Mouse (Mus musculus) small intestine, adult 2 months (tissue): Measurements from ENCODE around the gene Ppil2.

Experiments
- CTCF ChIP-seq: fragments of 200-500 bp; IDR thresholded peaks from 2 replicates; pipeline ENCODE4 v1.5.1; 2012; ENCODE audit warnings: low read depth, mild to moderate bottlenecking, control low read depth, inconsistent platforms, low read length, moderate library complexity, mixed read lengths; ENCODE audit not compliant: insufficient replicate concordance, insufficient read length; ENCODE audit errors: extremely low read depth
- POLR2A ChIP-seq: fragments of 200-500 bp; IDR thresholded peaks from 2 replicates; pipeline ENCODE4 v1.6.1; 2012; ENCODE audit warnings: low read depth, mild to moderate bottlenecking, control low read depth, inconsistent platforms, low read length, moderate library complexity

DNA sequence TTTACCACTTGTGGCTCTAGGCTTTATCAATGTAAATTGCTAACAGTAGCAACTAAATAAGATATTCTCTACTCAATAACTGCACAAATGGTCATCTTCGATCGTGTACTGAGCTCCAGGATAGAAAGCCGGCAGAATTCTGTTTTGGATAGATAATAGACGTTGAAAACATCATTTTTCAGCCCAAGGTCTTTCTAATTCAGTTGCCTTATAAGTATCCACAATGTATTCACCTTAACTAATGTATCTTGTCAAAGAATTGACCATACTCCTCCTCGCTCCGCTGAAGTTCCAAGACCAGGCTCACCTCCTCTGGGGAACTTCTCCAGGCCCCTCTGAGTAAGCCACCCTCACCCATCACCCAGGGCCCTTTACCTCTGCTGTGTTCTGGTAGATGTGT is 40.3 kb downstream of the Ppil2 start:
- no peak for TF ChIP-seq POLR2A
- TF ChIP-seq CTCF: no peak
